Mouse (Mus musculus) hindbrain, embryonic 13.5 days (tissue): ENCODE measurements at regions not wholly inside any gene's neighbourhood (a gene's known extent, or its start where the extent isn't known, plus 50 kb on each side); places are given as distances from the start of the nearest gene placed in this dataset.

Experiments used
- ATAC-seq: fragments of 200-750 bp; cut with Nextera tagmentation; 2 replicates; pipeline ENCODE4 v1.8.0; 2017; ENCODE audit warnings: moderate TSS enrichment; ENCODE audit not compliant: low FRiP score
- H3K27ac ChIP-seq: fragments of 300-500 bp; sonication (generic); 2 replicates; pipeline ENCODE4 v1.5.1; 2015; ENCODE audit warnings: inconsistent platforms, mild to moderate bottlenecking, moderate library complexity
- H3K27me3 ChIP-seq: fragments of 300-500 bp; sonication (generic); 2 replicates; pipeline ENCODE4 v1.6.1; 2015; ENCODE audit warnings: mild to moderate bottlenecking, inconsistent platforms
- H3K36me3 ChIP-seq: fragments of 300-500 bp; sonication (generic); 2 replicates; pipeline ENCODE4 v1.6.1; 2015; ENCODE audit warnings: mild to moderate bottlenecking, inconsistent platforms
- H3K4me1 ChIP-seq: fragments of 300-500 bp; sonication (generic); replicated peaks from 2 replicates; pipeline ENCODE4 v1.6.1; 2015; ENCODE audit warnings: inconsistent platforms
- H3K4me2 ChIP-seq: fragments of 300-500 bp; sonication (generic); 2 replicates; pipeline ENCODE4 v1.6.1; 2015; ENCODE audit warnings: inconsistent platforms, mild to moderate bottlenecking, moderate library complexity
- H3K4me3 ChIP-seq: fragments of 300-500 bp; sonication (generic); 2 replicates; pipeline ENCODE4 v1.5.1; 2015; ENCODE audit warnings: mild to moderate bottlenecking, inconsistent platforms
- H3K9ac ChIP-seq: fragments of 300-500 bp; sonication (generic); 2 replicates; pipeline ENCODE4 v1.6.1; 2015; ENCODE audit warnings: mild to moderate bottlenecking, inconsistent platforms
- H3K9me3 ChIP-seq: fragments of 300-500 bp; sonication (generic); 2 replicates; pipeline ENCODE4 v1.6.1; 2016; ENCODE audit warnings: inconsistent platforms
- WGBS: fragments of 180-500 bp; shearing (Covaris S2); methylation state at CpG from one replicate; pipeline ENCODE4 v1.1.7; 2015; 5-methylcytosine and 5-hydroxymethylcytosine counted together

DNA sequence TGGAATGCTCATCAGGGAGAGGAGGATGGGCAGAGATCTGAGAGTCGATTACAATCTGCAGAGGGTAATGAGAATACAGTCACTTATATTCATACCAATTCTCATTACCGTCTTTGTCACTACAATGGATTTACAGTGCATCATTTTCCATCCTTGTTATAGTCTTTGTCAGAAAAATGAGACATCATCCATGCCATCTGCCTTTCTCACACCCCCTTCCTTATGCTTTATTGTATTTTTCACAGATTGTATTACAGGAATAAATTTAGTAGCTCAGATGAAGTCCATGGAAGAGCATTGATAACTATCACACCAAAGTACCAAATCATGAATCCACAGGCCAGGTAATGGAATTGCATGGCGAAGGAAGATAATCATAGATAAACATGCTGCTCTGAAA is 779.5 kb downstream of the Cenpc1 start:
- no peak for ATAC-seq
- Histone ChIP-seq H3K27ac (no peak overlapping the region), H3K4me1 (no peaks in the 10 kb centered on the region), H3K36me3 (no peaks in the 10 kb centered on the region), H3K9me3 (no peaks in the 10 kb centered on the region), H3K4me2 (no peak overlapping the region), H3K27me3 (no peaks in the 10 kb centered on the region), H3K9ac (no peak overlapping the region), H3K4me3 (no peak overlapping the region)
- WGBS = 67% methylated on average over 3 of the region's 3 CpGs

DNA sequence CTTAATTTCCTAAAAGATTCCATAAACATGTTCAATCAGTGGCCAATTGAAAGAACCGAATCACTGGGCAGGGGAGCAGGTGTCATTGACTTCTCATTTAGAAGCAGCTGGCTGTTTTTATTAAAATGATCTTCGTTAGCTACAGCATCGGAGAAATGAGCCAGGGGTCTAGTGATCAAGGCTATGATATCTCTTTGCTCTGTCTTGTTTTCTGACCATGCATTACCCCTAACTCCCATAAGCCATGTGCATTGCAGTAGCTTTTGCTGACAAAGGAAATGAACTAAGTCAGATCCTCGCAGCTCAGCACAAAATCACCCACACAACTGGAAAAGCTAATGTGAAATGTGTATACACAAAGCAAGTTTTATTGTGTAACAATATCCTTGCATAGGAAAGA is 816.9 kb downstream of the Cenpc1 start:
- no peaks in the 10 kb centered on the region for H3K9me3 ChIP-seq
- 35% methylated on average over 4 of the region's 4 CpGs for WGBS
- ATAC-seq = no peak
- H3K36me3 ChIP-seq = no peaks in the 10 kb centered on the region
- H3K4me3 ChIP-seq = no peak overlapping the region
- H3K4me1 ChIP-seq = peaks cover 3% of the 10 kb centered on the region; the same call in 1 of the 2 replicates
- H3K27ac ChIP-seq = no peak overlapping the region
- H3K27me3 ChIP-seq = no peaks in the 10 kb centered on the region
- no peak overlapping the region for H3K4me2 ChIP-seq
- no peak overlapping the region for H3K9ac ChIP-seq

GRCm38 (mm10) chr5:85240380-85240779 is 823.2 kb upstream of the Epha5 start:
- Histone ChIP-seq H3K27ac (no peak overlapping the region), H3K4me3 (no peak overlapping the region), H3K9ac (no peak overlapping the region), H3K27me3 (no peaks in the 10 kb centered on the region), H3K4me2 (no peak overlapping the region), H3K4me1 (peaks cover 7% of the 10 kb centered on the region), H3K9me3 (no peaks in the 10 kb centered on the region), H3K36me3 (no peaks in the 10 kb centered on the region)
- 0 out of 2 replicates have a peak, but pooled peaks have one; percentile 25 for ATAC-seq

- Histone ChIP-seq H3K4me2 (no peak overlapping the region), H3K27me3 (no peaks in the 10 kb centered on the region), H3K27ac (no peak overlapping the region), H3K4me3 (no peak overlapping the region), H3K36me3 (no peaks in the 10 kb centered on the region), H3K4me1 (peaks cover 7% of the 10 kb centered on the region), H3K9me3 (no peaks in the 10 kb centered on the region), H3K9ac (no peak overlapping the region)
- peak; percentile 96 for ATAC-seq
- 14% methylated on average over 3 of the region's 3 CpGs for WGBS
These were observed 822.4 kb upstream of the Epha5 start for GRCm38 (mm10) chr5:85239509-85240031.
